Mouse (Mus musculus): ENCODE data around the gene Sox21. TPM values are rescaled to one million over a fixed set of nuclear protein-coding genes. Genes with fewer than 3 reads are reported as not detected.

Sox21 gene
- polyA plus RNA-seq, 1 experiment: 28.5 TPM

DNA sequence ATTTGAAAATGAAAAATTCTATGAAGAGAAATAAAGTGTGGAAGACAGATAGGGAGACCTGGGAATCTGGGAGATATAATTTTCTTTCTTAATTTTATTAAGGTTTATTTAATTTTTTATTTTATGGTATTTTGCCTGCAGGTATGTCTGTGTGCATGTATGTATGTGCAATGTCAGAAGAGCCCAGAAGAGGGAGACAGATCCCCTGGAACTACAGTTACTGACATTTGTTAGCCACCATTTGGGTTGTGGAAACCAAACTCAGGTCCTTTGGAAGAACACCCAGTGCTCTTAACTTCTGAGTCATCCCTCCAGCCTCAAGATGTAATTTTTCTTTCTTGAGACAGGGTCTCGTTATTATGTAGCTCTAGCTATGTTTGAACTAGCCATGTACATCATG is 15.9 kb downstream of the Sox21 start:
- DNase-seq (ENCODE audit: low read depth): no peak
- TF ChIP-seq CTCF (IDR thresholded peaks at IDR 0.05; ENCODE audit: borderline replicate concordance, extremely low read depth, insufficient read depth, insufficient read length) (no peak), POLR2A (IDR thresholded peaks at IDR 0.05; ENCODE audit: borderline replicate concordance, extremely low read depth, insufficient read depth, insufficient read length, poor library complexity, severe bottlenecking) (no peak)

- DNase-seq (ENCODE audit: low read depth): no peak
- TF ChIP-seq CTCF (IDR thresholded peaks at IDR 0.05; ENCODE audit: borderline replicate concordance, extremely low read depth, insufficient read depth, insufficient read length): no peak
- no peak for TF ChIP-seq POLR2A (IDR thresholded peaks at IDR 0.05; ENCODE audit: borderline replicate concordance, extremely low read depth, insufficient read depth, insufficient read length, poor library complexity, severe bottlenecking)
These were observed 20.0 kb downstream of the Sox21 start for GRCm38 (mm10) chr14:118216826-118217225.

- DNase-seq (ENCODE audit: low read depth): peak; percentile 84
- TF ChIP-seq CTCF (IDR thresholded peaks at IDR 0.05; ENCODE audit: borderline replicate concordance, extremely low read depth, insufficient read depth, insufficient read length) (no peak), POLR2A (IDR thresholded peaks at IDR 0.05; ENCODE audit: borderline replicate concordance, extremely low read depth, insufficient read depth, insufficient read length, poor library complexity, severe bottlenecking) (no peak)
These were observed 24.5 kb downstream of the Sox21 start for GRCm38 (mm10) chr14:118212188-118212804.

DNA sequence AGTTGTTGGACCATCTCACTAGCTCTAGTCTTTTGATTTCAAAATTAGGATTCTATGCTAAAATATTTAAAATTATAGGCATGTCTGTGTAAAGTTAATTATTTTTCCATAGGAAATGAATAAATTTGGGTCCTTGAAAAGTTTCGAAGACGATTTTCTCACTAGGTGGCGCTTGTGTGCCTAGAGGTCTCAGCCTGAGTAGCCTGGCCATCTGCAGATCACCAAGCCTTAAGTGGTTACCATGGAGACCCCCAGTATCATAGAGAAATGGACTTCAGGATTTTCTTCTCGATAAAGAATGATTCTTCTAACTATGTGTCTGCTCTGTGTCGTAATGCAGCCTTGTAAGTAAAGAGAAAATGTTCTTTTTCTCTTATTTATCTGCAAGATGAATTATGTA is 27.2 kb downstream of the Sox21 start:
- TF ChIP-seq POLR2A (IDR thresholded peaks at IDR 0.05; ENCODE audit: borderline replicate concordance, extremely low read depth, insufficient read depth, insufficient read length, poor library complexity, severe bottlenecking) (no peak), CTCF (IDR thresholded peaks at IDR 0.05; ENCODE audit: borderline replicate concordance, extremely low read depth, insufficient read depth, insufficient read length) (peak; percentile 61; the same call in 1 of the 2 replicates)
- peak; percentile 88 for DNase-seq (ENCODE audit: low read depth)

DNA sequence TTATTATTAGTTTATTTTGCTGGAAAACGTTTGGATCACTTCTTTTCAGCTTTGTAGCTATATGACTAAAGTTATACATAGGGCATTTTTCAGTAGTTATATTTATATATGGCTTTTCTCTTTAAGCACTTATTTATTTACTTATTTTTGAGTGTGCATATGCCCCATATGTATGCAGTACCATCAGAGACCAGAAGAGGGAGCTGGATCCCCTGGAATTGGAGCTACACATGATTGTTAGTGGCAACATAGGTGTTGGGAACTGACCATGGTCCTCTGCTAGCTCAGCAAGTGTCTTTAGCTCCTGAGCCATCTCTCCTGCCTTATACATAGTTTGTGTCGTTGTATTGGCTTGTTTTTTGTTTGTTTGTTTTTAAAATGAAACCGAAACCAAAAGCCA is 29.5 kb downstream of the Sox21 start:
- no peak for TF ChIP-seq POLR2A (IDR thresholded peaks at IDR 0.05; ENCODE audit: borderline replicate concordance, extremely low read depth, insufficient read depth, insufficient read length, poor library complexity, severe bottlenecking)
- TF ChIP-seq CTCF (IDR thresholded peaks at IDR 0.05; ENCODE audit: borderline replicate concordance, extremely low read depth, insufficient read depth, insufficient read length): peak; percentile 25; the same call in 1 of the 2 replicates
- DNase-seq (ENCODE audit: low read depth): no peak

GRCm38 (mm10) chr14:118203031-118203430 is 33.8 kb downstream of the Sox21 start:
- TF ChIP-seq POLR2A (IDR thresholded peaks at IDR 0.05; ENCODE audit: borderline replicate concordance, extremely low read depth, insufficient read depth, insufficient read length, poor library complexity, severe bottlenecking) (no peak), CTCF (IDR thresholded peaks at IDR 0.05; ENCODE audit: borderline replicate concordance, extremely low read depth, insufficient read depth, insufficient read length) (peak; percentile 38; the same call in 1 of the 2 replicates)
- no peak for DNase-seq (ENCODE audit: low read depth)

- no peak for DNase-seq (ENCODE audit: low read depth)
- no peak for TF ChIP-seq POLR2A (IDR thresholded peaks at IDR 0.05; ENCODE audit: borderline replicate concordance, extremely low read depth, insufficient read depth, insufficient read length, poor library complexity, severe bottlenecking)
- no peak for TF ChIP-seq CTCF (IDR thresholded peaks at IDR 0.05; ENCODE audit: borderline replicate concordance, extremely low read depth, insufficient read depth, insufficient read length)
These were observed 34.8 kb downstream of the Sox21 start for GRCm38 (mm10) chr14:118202006-118202405.

GRCm38 (mm10) chr14:118200731-118201130 is 36.1 kb downstream of the Sox21 start:
- no peak for DNase-seq (ENCODE audit: low read depth)
- TF ChIP-seq CTCF (IDR thresholded peaks at IDR 0.05; ENCODE audit: borderline replicate concordance, extremely low read depth, insufficient read depth, insufficient read length) (no peak), POLR2A (IDR thresholded peaks at IDR 0.05; ENCODE audit: borderline replicate concordance, extremely low read depth, insufficient read depth, insufficient read length, poor library complexity, severe bottlenecking) (no peak)

- peak; percentile 31 for DNase-seq (ENCODE audit: low read depth)
These were observed 39.8 kb downstream of the Sox21 start for GRCm38 (mm10) chr14:118197063-118197462.

DNA sequence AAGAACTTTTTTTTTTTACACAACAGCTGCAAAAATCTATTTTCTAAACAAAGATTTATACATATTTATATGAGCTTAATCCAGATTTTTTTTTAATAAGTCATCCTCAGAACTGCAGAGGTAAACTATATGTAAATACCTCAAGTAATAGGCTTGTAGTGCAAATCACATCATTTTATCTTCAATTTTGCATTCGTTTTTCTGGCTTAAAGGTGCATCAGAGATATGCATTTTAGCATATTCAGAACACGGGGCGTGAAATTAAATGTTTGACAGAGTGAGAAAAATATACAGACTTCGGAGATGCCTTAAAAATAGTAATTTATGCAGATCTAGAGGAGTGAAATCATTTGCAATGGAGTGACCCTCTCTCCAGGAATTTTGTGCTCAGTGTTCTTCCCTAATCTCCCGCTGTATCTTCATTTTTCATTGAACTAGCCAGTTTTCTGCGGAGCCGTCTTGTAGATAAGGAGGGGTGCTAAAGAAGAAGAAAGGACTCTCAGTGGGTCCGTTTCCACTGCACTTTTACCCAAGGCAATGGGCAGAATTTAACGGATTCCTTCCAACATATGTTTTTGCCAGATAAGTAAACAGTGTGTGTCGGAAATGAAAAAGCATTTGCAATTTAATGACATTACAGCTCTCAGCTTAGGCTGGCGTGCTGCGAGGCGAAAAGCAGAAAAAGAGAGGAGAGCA is 42.5 kb downstream of the Sox21 start:
- TF ChIP-seq CTCF (IDR thresholded peaks at IDR 0.05; ENCODE audit: borderline replicate concordance, extremely low read depth, insufficient read depth, insufficient read length) (no peak), POLR2A (IDR thresholded peaks at IDR 0.05; ENCODE audit: borderline replicate concordance, extremely low read depth, insufficient read depth, insufficient read length, poor library complexity, severe bottlenecking) (no peak)
- peak; percentile 82 for DNase-seq (ENCODE audit: low read depth)

More at GRCm38 (mm10) chr14:118197063-118197462, 39.8 kb downstream of the Sox21 start:
- TF ChIP-seq POLR2A (IDR thresholded peaks at IDR 0.05; ENCODE audit: borderline replicate concordance, extremely low read depth, insufficient read depth, insufficient read length, poor library complexity, severe bottlenecking) (no peak), CTCF (IDR thresholded peaks at IDR 0.05; ENCODE audit: borderline replicate concordance, extremely low read depth, insufficient read depth, insufficient read length) (no peak)

- DNase-seq (ENCODE audit: low read depth): peak; percentile 72
- TF ChIP-seq POLR2A (IDR thresholded peaks at IDR 0.05; ENCODE audit: borderline replicate concordance, extremely low read depth, insufficient read depth, insufficient read length, poor library complexity, severe bottlenecking) (no peak), CTCF (IDR thresholded peaks at IDR 0.05; ENCODE audit: borderline replicate concordance, extremely low read depth, insufficient read depth, insufficient read length) (no peak)
These were observed 43.2 kb downstream of the Sox21 start for GRCm38 (mm10) chr14:118193663-118194062.

Measured in brain, embryonic 14.5 days (tissue).